Mouse (Mus musculus) bone marrow, adult 2 months (tissue): ENCODE measurements around the gene Gm48551.

Experiments used
- CTCF ChIP-seq: fragments of 200-500 bp; IDR thresholded peaks from 2 replicates; pipeline ENCODE4 v1.5.1; 2011; ENCODE audit warnings: low read length, control low read depth; ENCODE audit not compliant: control insufficient read depth, insufficient read depth
- POLR2A ChIP-seq: fragments of 200-500 bp; IDR thresholded peaks from 2 replicates; pipeline ENCODE4 v1.6.1; 2011; ENCODE audit warnings: low read depth, mild to moderate bottlenecking, control low read depth, low read length, borderline replicate concordance; ENCODE audit not compliant: control insufficient read depth

- no peak for TF ChIP-seq CTCF
- no peak for TF ChIP-seq POLR2A
Observed at GRCm38 (mm10) chr10:81399798-81400308, 15.6 kb downstream of the Gm48551 start.
